Mouse (Mus musculus): Measurements from ENCODE around the gene Sumo1. TPM values are rescaled to one million over a fixed set of nuclear protein-coding genes. Genes with fewer than 3 reads are reported as not detected.

The Sumo1 gene
- polyA plus RNA-seq (2015; fragmentation: Nextera tagmentation; extraction: Ambion mirVana) = 208 and 217 TPM in 2 replicates

DNA sequence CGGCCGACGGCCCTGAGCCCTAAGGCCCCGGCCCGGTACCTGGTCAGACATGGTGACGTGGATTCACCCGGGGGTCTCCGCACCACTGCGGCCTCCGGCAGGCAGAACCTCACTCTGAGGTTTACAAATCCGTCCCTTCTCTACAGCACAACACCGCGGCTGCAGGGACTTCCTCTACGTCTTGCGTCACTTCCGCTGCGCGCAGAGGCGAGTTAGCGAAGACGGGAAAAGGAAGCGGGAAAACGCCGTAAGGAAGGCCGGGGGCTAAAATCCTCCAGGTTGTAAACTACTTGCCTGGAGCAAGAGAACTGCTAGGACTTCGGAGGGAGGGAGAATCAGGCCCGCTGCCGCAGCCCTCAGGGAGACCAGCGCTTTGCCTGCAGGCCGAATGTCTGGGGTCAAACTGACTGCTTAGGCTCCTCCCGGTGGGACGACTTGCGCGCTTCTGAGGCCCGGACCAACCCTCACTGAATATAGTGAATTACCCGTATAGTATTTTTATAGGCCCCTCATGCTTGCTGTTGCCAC lies at the start of gene Sumo1:
Gene Sumo1 (minus strand): TSS at position 194 of the 528 bp plus-strand sequence.
- no peaks in the 10 kb centered on the region for H3K9me3 ChIP-seq (ENCODE audit: control insufficient read depth)
- H3K27me3 ChIP-seq (replicated peaks; ENCODE audit: control insufficient read depth, insufficient read depth, low read length) = no peaks in the 10 kb centered on the region
- WGBS = under 1% methylated on average over 36 of the region's 36 CpGs
- H3K4me2 ChIP-seq (replicated peaks; ENCODE audit: low read depth) = peak within 1 kb of the TSS; percentile 68
- ATAC-seq = peak; percentile 92
- H3K9ac ChIP-seq (ENCODE audit: low read depth, low read length) = peak within 1 kb of the TSS; percentile 97
- H3K27ac ChIP-seq (ENCODE audit: low read depth, low read length) = peak within 1 kb of the TSS; percentile 97
- H3K4me1 ChIP-seq (replicated peaks; ENCODE audit: control insufficient read depth, insufficient read depth, low read length) = peaks cover 4% of the 10 kb centered on the region; the same call in 1 of the 2 replicates
- no peaks in the 10 kb centered on the region for H3K36me3 ChIP-seq (ENCODE audit: control insufficient read depth, insufficient read depth)
- peak within 1 kb of the TSS; percentile 97 for H3K4me3 ChIP-seq (ENCODE audit: low read depth, low read length)
- no peak for TF ChIP-seq CTCF (IDR thresholded peaks at IDR 0.05; ENCODE audit: low read depth)

DNA sequence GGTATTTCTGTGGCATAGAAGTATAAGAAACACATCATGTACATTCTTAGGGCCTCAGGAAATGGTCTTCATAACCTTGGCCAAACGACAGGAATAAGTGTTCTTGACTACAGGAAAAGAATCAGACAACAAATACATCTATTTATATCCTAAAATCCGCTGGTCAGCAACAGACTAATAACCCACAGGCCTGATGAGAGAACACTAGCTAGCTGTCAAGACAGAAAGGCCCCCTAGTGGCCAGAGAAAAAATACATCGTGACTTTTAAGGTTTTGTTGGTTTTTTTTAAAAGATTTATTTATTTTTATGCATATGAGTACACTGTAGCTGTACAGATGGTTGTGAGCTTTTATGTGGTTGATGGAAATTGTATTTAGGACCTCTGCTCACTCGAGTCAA lies 49.3 kb upstream of the Sumo1 start:
- Histone ChIP-seq H3K9me3 (ENCODE audit: control insufficient read depth) (no peaks in the 10 kb centered on the region), H3K4me1 (replicated peaks; ENCODE audit: control insufficient read depth, insufficient read depth, low read length) (no peaks in the 10 kb centered on the region), H3K36me3 (ENCODE audit: control insufficient read depth, insufficient read depth) (peaks cover 14% of the 10 kb centered on the region), H3K4me2 (replicated peaks; ENCODE audit: low read depth) (no peak overlapping the region), H3K4me3 (ENCODE audit: low read depth, low read length) (no peak overlapping the region), H3K27ac (ENCODE audit: low read depth, low read length) (no peak overlapping the region), H3K9ac (ENCODE audit: low read depth, low read length) (no peak overlapping the region), H3K27me3 (replicated peaks; ENCODE audit: control insufficient read depth, insufficient read depth, low read length) (no peaks in the 10 kb centered on the region)
- no peak for ATAC-seq
- TF ChIP-seq CTCF (IDR thresholded peaks at IDR 0.05; ENCODE audit: low read depth) = peak; percentile 70
- 43% methylated on average over 4 of the region's 4 CpGs for WGBS

DNA sequence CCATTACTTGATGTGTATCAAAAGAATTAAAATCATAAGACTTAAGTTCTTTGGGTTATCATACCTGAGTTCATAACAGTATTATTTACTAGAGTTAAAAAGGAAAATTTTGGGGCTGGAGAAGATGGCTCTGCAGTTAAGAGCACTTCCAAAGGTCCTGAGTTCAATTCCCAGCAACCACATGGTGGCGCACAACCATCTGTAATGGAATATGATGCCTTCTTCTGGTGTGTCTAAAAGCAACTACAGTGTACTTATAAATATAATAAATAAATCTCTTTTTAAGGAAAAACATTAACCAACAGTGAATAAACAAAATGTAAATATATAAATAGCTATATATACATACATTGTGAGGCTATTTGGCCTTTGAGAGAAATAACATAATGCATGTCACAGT lies 31.1 kb upstream of the Sumo1 start:
- Histone ChIP-seq H3K27me3 (replicated peaks; ENCODE audit: control insufficient read depth, insufficient read depth, low read length) (no peaks in the 10 kb centered on the region), H3K9me3 (ENCODE audit: control insufficient read depth) (no peaks in the 10 kb centered on the region), H3K4me2 (replicated peaks; ENCODE audit: low read depth) (no peak overlapping the region), H3K36me3 (ENCODE audit: control insufficient read depth, insufficient read depth) (peaks cover 50% of the 10 kb centered on the region), H3K9ac (ENCODE audit: low read depth, low read length) (no peak overlapping the region), H3K4me3 (ENCODE audit: low read depth, low read length) (no peak overlapping the region), H3K27ac (ENCODE audit: low read depth, low read length) (no peak overlapping the region), H3K4me1 (replicated peaks; ENCODE audit: control insufficient read depth, insufficient read depth, low read length) (no peaks in the 10 kb centered on the region)
- ATAC-seq = no peak
- 94% methylated on average over 1 of the region's 1 CpGs for WGBS
- TF ChIP-seq CTCF (IDR thresholded peaks at IDR 0.05; ENCODE audit: low read depth) = peak; percentile 52

DNA sequence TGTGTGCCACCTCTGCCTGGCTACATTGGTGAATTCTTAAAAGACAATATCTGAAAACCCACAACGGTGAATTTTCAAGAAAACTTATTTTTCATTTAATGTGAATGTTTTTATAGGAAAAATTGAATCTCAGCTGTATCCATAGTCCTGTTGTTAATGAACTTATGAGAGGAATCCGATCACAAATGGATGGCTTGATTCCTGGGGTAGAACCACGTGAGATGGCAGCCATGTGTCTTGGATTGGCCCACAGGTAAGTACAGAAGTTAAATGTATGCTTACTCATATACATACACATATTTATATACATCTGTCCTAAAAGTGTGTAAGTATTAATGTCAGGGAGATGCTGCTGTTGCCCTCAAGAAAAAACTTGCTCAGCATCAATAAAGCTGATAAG lies 27.6 kb upstream of the Sumo1 start:
- Histone ChIP-seq H3K27ac (ENCODE audit: low read depth, low read length) (peak overlapping the region; percentile 84; the same call in 1 of the 2 replicates), H3K9ac (ENCODE audit: low read depth, low read length) (no peak overlapping the region), H3K36me3 (ENCODE audit: control insufficient read depth, insufficient read depth) (peaks cover 32% of the 10 kb centered on the region), H3K4me3 (ENCODE audit: low read depth, low read length) (no peak overlapping the region), H3K27me3 (replicated peaks; ENCODE audit: control insufficient read depth, insufficient read depth, low read length) (no peaks in the 10 kb centered on the region), H3K4me1 (replicated peaks; ENCODE audit: control insufficient read depth, insufficient read depth, low read length) (no peaks in the 10 kb centered on the region), H3K9me3 (ENCODE audit: control insufficient read depth) (no peaks in the 10 kb centered on the region), H3K4me2 (replicated peaks; ENCODE audit: low read depth) (no peak overlapping the region)
- no peak for TF ChIP-seq CTCF (IDR thresholded peaks at IDR 0.05; ENCODE audit: low read depth)
- no peak for ATAC-seq
- 94% methylated on average over 3 of the region's 3 CpGs for WGBS

DNA sequence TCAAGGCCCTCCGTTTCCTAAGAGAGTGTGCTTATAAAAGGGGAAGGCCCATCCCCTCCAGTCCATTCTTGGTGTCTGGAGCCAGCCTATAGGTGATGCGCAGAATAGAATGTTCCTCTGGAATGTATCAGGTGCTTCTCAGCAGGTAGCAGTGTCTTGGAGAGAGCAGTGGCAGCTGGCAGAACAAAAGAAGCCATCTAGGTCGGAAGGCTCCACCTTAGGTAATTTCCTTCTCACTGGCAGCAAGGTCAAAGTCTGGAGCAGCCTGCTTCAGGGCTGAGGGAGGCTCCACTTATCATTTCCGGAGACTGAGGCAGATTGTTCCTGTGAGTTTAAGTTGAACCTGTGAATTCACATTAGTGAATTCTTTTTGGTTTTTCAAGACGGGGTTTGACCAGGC lies 27.1 kb upstream of the Sumo1 start:
- Histone ChIP-seq H3K4me2 (replicated peaks; ENCODE audit: low read depth) (peak overlapping the region; percentile 48), H3K27ac (ENCODE audit: low read depth, low read length) (peak overlapping the region; percentile 84), H3K36me3 (ENCODE audit: control insufficient read depth, insufficient read depth) (peaks cover 35% of the 10 kb centered on the region), H3K4me1 (replicated peaks; ENCODE audit: control insufficient read depth, insufficient read depth, low read length) (no peaks in the 10 kb centered on the region), H3K27me3 (replicated peaks; ENCODE audit: control insufficient read depth, insufficient read depth, low read length) (no peaks in the 10 kb centered on the region), H3K9ac (ENCODE audit: low read depth, low read length) (no peak overlapping the region), H3K4me3 (ENCODE audit: low read depth, low read length) (no peak overlapping the region), H3K9me3 (ENCODE audit: control insufficient read depth) (no peaks in the 10 kb centered on the region)
- no peak for TF ChIP-seq CTCF (IDR thresholded peaks at IDR 0.05; ENCODE audit: low read depth)
- peak; percentile 70; the same call in 1 of the 2 replicates for ATAC-seq
- WGBS = 43% methylated on average over 5 of the region's 5 CpGs

DNA sequence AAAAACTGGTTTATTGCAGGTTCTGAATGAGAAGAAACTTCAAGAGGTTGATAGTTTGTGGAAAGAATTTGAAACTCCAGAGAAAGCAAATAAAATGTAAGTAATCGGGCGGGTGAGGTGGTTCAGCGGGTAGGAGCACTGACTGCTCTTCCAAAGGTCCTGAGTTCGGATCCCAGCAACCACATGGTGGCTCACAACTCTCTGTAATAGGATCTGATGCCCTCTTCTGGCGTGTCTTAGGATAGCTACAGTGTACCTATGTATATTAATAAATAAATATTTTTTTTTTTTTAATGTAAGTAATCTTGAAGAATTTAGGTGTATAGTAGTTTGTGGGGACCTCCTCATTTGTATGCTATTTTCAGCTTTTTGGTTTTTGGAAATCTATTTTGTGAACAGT lies 19.8 kb upstream of the Sumo1 start:
- H3K27me3 ChIP-seq (replicated peaks; ENCODE audit: control insufficient read depth, insufficient read depth, low read length) = no peaks in the 10 kb centered on the region
- H3K4me2 ChIP-seq (replicated peaks; ENCODE audit: low read depth) = no peak overlapping the region
- H3K9ac ChIP-seq (ENCODE audit: low read depth, low read length) = no peak overlapping the region
- ATAC-seq = no peak
- H3K9me3 ChIP-seq (ENCODE audit: control insufficient read depth) = no peaks in the 10 kb centered on the region
- no peak overlapping the region for H3K4me3 ChIP-seq (ENCODE audit: low read depth, low read length)
- H3K36me3 ChIP-seq (ENCODE audit: control insufficient read depth, insufficient read depth) = peaks cover 10% of the 10 kb centered on the region; the same call in 1 of the 2 replicates
- H3K27ac ChIP-seq (ENCODE audit: low read depth, low read length) = no peak overlapping the region
- WGBS = 82% methylated on average over 5 of the region's 5 CpGs
- peak; percentile 28; the same call in 1 of the 2 replicates for TF ChIP-seq CTCF (IDR thresholded peaks at IDR 0.05; ENCODE audit: low read depth)
- H3K4me1 ChIP-seq (replicated peaks; ENCODE audit: control insufficient read depth, insufficient read depth, low read length) = peaks cover 9% of the 10 kb centered on the region; the same call in 1 of the 2 replicates

Data from intestine, postnatal 0 days (tissue).